Mouse (Mus musculus): ENCODE measurements at regions not wholly inside any gene's neighbourhood (a gene's known extent, or its start where the extent isn't known, plus 50 kb on each side); places are given as distances from the start of the nearest gene placed in this dataset.

DNA sequence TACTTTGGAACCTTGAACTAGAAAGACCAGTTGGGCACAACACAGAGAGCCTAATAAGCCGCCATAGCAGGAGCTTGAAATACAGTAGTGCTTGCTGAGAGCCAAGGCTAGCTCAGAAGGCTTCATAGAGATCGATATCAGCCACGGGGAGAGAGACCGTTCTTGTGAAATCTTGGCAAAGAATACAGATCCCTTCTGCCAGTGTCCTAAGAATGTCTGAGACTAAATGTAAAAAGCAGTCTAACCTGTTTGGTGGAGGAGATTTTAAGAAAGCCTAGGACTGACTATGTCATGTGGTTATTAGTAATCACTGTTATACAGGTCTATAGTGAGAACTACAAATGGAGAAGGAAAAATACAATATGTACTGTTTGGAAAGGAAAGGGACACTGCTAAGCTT, 59.1 kb upstream of the Klf3 start:
- no peak for DNase-seq (ENCODE audit: low spot score)
- Histone ChIP-seq H3K4me3 (replicated peaks; ENCODE audit: low read length) (no peak overlapping the region), H3K4me1 (ENCODE audit: control insufficient read depth, insufficient read depth, low read length) (peaks cover 11% of the 10 kb centered on the region), H3K9me3 (ENCODE audit: control insufficient read depth, low read length) (no peaks in the 10 kb centered on the region), H3K36me3 (ENCODE audit: control insufficient read depth, insufficient read depth, low read length) (no peaks in the 10 kb centered on the region), H3K27me3 (ENCODE audit: control insufficient read depth, insufficient read depth, low read length) (no peaks in the 10 kb centered on the region), H3K4me2 (replicated peaks; ENCODE audit: low read depth, low read length, severe bottlenecking) (no peak overlapping the region), H3K9ac (ENCODE audit: low read depth, low read length, severe bottlenecking) (no peak overlapping the region), H3K27ac (replicated peaks; ENCODE audit: low read depth, low read length) (no peak overlapping the region)
- no peak for ATAC-seq (ENCODE audit: low FRiP score, low read depth)
- TF ChIP-seq POLR2A (IDR thresholded peaks at IDR 0.05; ENCODE audit: borderline replicate concordance, extremely low read depth, insufficient read depth, insufficient read length), result no peak
- 83% methylated on average over 4 of the region's 4 CpGs for WGBS

GRCm38 (mm10) chr5:64744455-64744854, 58.7 kb upstream of the Klf3 start:
- no peak overlapping the region for H3K27ac ChIP-seq (replicated peaks; ENCODE audit: low read depth, low read length)
- no peaks in the 10 kb centered on the region for H3K36me3 ChIP-seq (ENCODE audit: control insufficient read depth, insufficient read depth, low read length)
- no peak for TF ChIP-seq POLR2A (IDR thresholded peaks at IDR 0.05; ENCODE audit: borderline replicate concordance, extremely low read depth, insufficient read depth, insufficient read length)
- no peak overlapping the region for H3K4me2 ChIP-seq (replicated peaks; ENCODE audit: low read depth, low read length, severe bottlenecking)
- ATAC-seq (ENCODE audit: low FRiP score, low read depth) (no peak), DNase-seq (ENCODE audit: low spot score) (no peak)
- no peaks in the 10 kb centered on the region for H3K9me3 ChIP-seq (ENCODE audit: control insufficient read depth, low read length)
- H3K4me3 ChIP-seq (replicated peaks; ENCODE audit: low read length), result no peak overlapping the region
- no peaks in the 10 kb centered on the region for H3K27me3 ChIP-seq (ENCODE audit: control insufficient read depth, insufficient read depth, low read length)
- H3K4me1 ChIP-seq (ENCODE audit: control insufficient read depth, insufficient read depth, low read length), result peaks cover 7% of the 10 kb centered on the region
- no peak overlapping the region for H3K9ac ChIP-seq (ENCODE audit: low read depth, low read length, severe bottlenecking)
- 95% methylated on average over 5 of the region's 5 CpGs for WGBS

GRCm38 (mm10) chr5:64747461-64747860, 55.7 kb upstream of the Klf3 start:
- H3K4me1 ChIP-seq (ENCODE audit: control insufficient read depth, insufficient read depth, low read length), result no peaks in the 10 kb centered on the region
- DNase-seq (ENCODE audit: low spot score) (no peak), ATAC-seq (ENCODE audit: low FRiP score, low read depth) (no peak)
- 58% methylated on average over 1 of the region's 1 CpGs for WGBS
- no peak overlapping the region for H3K4me3 ChIP-seq (replicated peaks; ENCODE audit: low read length)
- no peaks in the 10 kb centered on the region for H3K36me3 ChIP-seq (ENCODE audit: control insufficient read depth, insufficient read depth, low read length)
- no peak overlapping the region for H3K27ac ChIP-seq (replicated peaks; ENCODE audit: low read depth, low read length)
- no peaks in the 10 kb centered on the region for H3K9me3 ChIP-seq (ENCODE audit: control insufficient read depth, low read length)
- H3K9ac ChIP-seq (ENCODE audit: low read depth, low read length, severe bottlenecking), result no peak overlapping the region
- TF ChIP-seq POLR2A (IDR thresholded peaks at IDR 0.05; ENCODE audit: borderline replicate concordance, extremely low read depth, insufficient read depth, insufficient read length), result no peak
- no peak overlapping the region for H3K4me2 ChIP-seq (replicated peaks; ENCODE audit: low read depth, low read length, severe bottlenecking)
- no peaks in the 10 kb centered on the region for H3K27me3 ChIP-seq (ENCODE audit: control insufficient read depth, insufficient read depth, low read length)

DNA sequence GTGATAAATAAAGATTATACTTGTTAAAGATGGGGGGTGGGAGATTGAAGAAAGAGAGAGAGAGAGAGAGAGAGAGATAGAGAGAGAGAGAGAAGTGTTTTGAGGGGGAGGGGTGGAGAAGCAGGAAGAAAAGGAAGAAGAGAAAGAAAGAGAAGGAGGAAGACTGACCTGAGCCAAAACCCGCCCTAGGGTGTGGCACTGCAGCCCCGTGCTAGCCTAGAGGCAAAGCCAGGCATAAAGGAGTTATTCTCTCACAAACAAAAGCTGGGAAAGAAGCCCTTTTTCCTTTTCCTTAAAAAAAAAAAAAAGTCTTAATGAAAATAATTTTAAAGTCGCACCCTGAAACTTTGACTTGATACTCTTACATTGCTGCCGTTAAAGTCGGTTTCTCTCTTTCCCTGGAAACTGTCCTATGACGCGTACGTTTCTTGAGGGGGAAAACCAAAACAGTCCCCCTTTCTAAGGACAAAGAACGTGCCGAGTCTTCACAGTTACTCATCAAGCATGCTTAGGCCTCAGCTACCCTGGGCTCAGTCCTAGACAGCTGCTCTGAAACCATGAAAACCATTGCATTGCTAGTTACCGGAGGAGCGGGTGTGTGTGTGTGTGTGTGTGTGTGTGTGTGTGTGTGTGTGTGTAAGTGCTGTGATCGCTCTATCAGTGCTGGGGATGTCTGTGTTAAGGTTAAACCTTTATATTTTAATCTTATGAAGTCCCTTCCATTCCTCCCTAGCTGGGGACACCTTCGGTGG, 53.6 kb upstream of the Klf3 start:
- Histone ChIP-seq H3K9me3 (ENCODE audit: control insufficient read depth, low read length) (no peaks in the 10 kb centered on the region), H3K9ac (ENCODE audit: low read depth, low read length, severe bottlenecking) (no peak overlapping the region), H3K36me3 (ENCODE audit: control insufficient read depth, insufficient read depth, low read length) (no peaks in the 10 kb centered on the region), H3K27ac (replicated peaks; ENCODE audit: low read depth, low read length) (no peak overlapping the region), H3K4me2 (replicated peaks; ENCODE audit: low read depth, low read length, severe bottlenecking) (no peak overlapping the region), H3K27me3 (ENCODE audit: control insufficient read depth, insufficient read depth, low read length) (no peaks in the 10 kb centered on the region), H3K4me3 (replicated peaks; ENCODE audit: low read length) (no peak overlapping the region), H3K4me1 (ENCODE audit: control insufficient read depth, insufficient read depth, low read length) (no peaks in the 10 kb centered on the region)
- no peak for TF ChIP-seq POLR2A (IDR thresholded peaks at IDR 0.05; ENCODE audit: borderline replicate concordance, extremely low read depth, insufficient read depth, insufficient read length)
- WGBS, result 80% methylated on average over 14 of the region's 14 CpGs
- ATAC-seq (ENCODE audit: low FRiP score, low read depth) (no peak), DNase-seq (ENCODE audit: low spot score) (no peak)

DNA sequence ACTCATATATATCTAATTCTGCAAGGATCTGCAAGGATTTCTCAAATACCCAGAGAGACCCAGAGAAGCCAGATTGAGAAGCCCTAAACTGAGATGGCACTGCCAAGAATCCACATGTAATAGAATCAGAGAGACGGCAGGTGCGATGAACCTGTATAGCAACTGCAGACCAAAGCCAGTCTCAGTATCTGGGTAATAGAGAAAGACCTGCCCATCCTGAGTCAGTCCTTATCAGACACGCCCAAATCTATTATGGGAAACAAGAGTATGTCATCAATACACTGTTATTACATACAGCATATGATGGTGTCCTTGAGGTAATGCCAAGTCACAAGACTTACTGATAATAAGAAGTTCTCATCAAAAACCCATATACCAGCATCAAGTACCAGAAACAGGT, 52.8 kb upstream of the Klf3 start:
- Histone ChIP-seq H3K4me1 (ENCODE audit: control insufficient read depth, insufficient read depth, low read length) (no peaks in the 10 kb centered on the region), H3K9me3 (ENCODE audit: control insufficient read depth, low read length) (no peaks in the 10 kb centered on the region), H3K9ac (ENCODE audit: low read depth, low read length, severe bottlenecking) (no peak overlapping the region), H3K27me3 (ENCODE audit: control insufficient read depth, insufficient read depth, low read length) (no peaks in the 10 kb centered on the region), H3K36me3 (ENCODE audit: control insufficient read depth, insufficient read depth, low read length) (no peaks in the 10 kb centered on the region), H3K4me3 (replicated peaks; ENCODE audit: low read length) (no peak overlapping the region), H3K27ac (replicated peaks; ENCODE audit: low read depth, low read length) (no peak overlapping the region), H3K4me2 (replicated peaks; ENCODE audit: low read depth, low read length, severe bottlenecking) (no peak overlapping the region)
- no peak for DNase-seq (ENCODE audit: low spot score)
- 95% methylated on average over 3 of the region's 3 CpGs for WGBS
- no peak for TF ChIP-seq POLR2A (IDR thresholded peaks at IDR 0.05; ENCODE audit: borderline replicate concordance, extremely low read depth, insufficient read depth, insufficient read length)
- no peak for ATAC-seq (ENCODE audit: low FRiP score, low read depth)
